Mouse (Mus musculus) lung, postnatal 36 days (tissue): Measurements from ENCODE around the gene Rbm4b.
"Not testable (repeated sequence)": the region's sequence is repeated elsewhere in the genome, so short reads cannot be mapped to it uniquely, and the experiment has no call there.

Experiments used
- DNase-seq: peaks from one replicate; pipeline ENCODE4 v3.0.0; 2022; ENCODE audit warnings: mixed read lengths

The Rbm4b gene

GRCm38 (mm10) chr19:4745681-4746080 lies 10.6 kb upstream of the Rbm4b start:
- DNase-seq, result no peak

- DNase-seq, result no peak
Observed at GRCm38 (mm10) chr19:4746611-4747010, 9.7 kb upstream of the Rbm4b start.

- DNase-seq, result no peak
Observed at GRCm38 (mm10) chr19:4747631-4748312, 8.5 kb upstream of the Rbm4b start.

- DNase-seq, result no peak
Observed at GRCm38 (mm10) chr19:4748493-4748892, 7.8 kb upstream of the Rbm4b start.

GRCm38 (mm10) chr19:4749975-4750374 lies 6.3 kb upstream of the Rbm4b start:
- no peak for DNase-seq

GRCm38 (mm10) chr19:4755565-4756192 lies 618 bp upstream of the Rbm4b start:
- DNase-seq, result peak; percentile 96

GRCm38 (mm10) chr19:4756921-4757320 lies 624 bp downstream of the Rbm4b start:
- DNase-seq, result peak; percentile 8

GRCm38 (mm10) chr19:4760544-4760943 lies 4.2 kb downstream of the Rbm4b start:
- not testable (repeated sequence) for DNase-seq

- peak; percentile 49 for DNase-seq
Observed at GRCm38 (mm10) chr19:4762876-4763275, 6.6 kb downstream of the Rbm4b start.

GRCm38 (mm10) chr19:4767507-4768148 lies 11.3 kb downstream of the Rbm4b start:
- no peak for DNase-seq

GRCm38 (mm10) chr19:4772785-4773184 lies 16.5 kb downstream of the Rbm4b start:
- DNase-seq, result no peak

- peak; percentile 60 for DNase-seq
Observed at GRCm38 (mm10) chr19:4782891-4783290, 26.6 kb downstream of the Rbm4b start.

- no peak for DNase-seq
Observed at GRCm38 (mm10) chr19:4785206-4785605, 28.9 kb downstream of the Rbm4b start.

- DNase-seq, result no peak
Observed at GRCm38 (mm10) chr19:4786313-4786712, 30.0 kb downstream of the Rbm4b start.

GRCm38 (mm10) chr19:4793281-4793830 lies 37.1 kb downstream of the Rbm4b start:
- DNase-seq, result no peak

- DNase-seq, result peak; percentile 100
Observed at GRCm38 (mm10) chr19:4793831-4794422, 37.6 kb downstream of the Rbm4b start, which contains the start of gene Rbm4. TSS of gene Rbm4 (minus strand) at chr19:4793901.

GRCm38 (mm10) chr19:4795929-4796328 lies 39.6 kb downstream of the Rbm4b start:
- DNase-seq, result no peak

GRCm38 (mm10) chr19:4797846-4798245 lies 41.5 kb downstream of the Rbm4b start:
- no peak for DNase-seq

- no peak for DNase-seq
Observed at GRCm38 (mm10) chr19:4799083-4799482, 42.8 kb downstream of the Rbm4b start.

- no peak for DNase-seq
Observed at GRCm38 (mm10) chr19:4802691-4803091, 46.4 kb downstream of the Rbm4b start.

- no peak for DNase-seq
Observed at GRCm38 (mm10) chr19:4803283-4803682, 47.0 kb downstream of the Rbm4b start.

GRCm38 (mm10) chr19:4810309-4810708 lies 54.0 kb downstream of the Rbm4b start:
- DNase-seq, result no peak

GRCm38 (mm10) chr19:4810746-4811062 lies 54.4 kb downstream of the Rbm4b start:
- DNase-seq, result no peak
